Mouse (Mus musculus) hematopoietic stem cell, adult 5-6 weeks (primary cell): ENCODE data around the gene Fbxw28. TPM values are rescaled to one million over a fixed set of nuclear protein-coding genes. Genes with fewer than 3 reads are reported as not detected.
"Not testable (repeated sequence)": the region's sequence is repeated elsewhere in the genome, so short reads cannot be mapped to it uniquely, and the experiment has no call there.

Experiments used
- ATAC-seq, 2 experiments: fragments of 125-278 bp in 1 of 2; replicated peaks in 1 of 2; 2 replicates each; pipeline ENCODE4 v1.8.0; 2016 to 2017; ENCODE audit warnings: inconsistent platforms in 2 of 2, mild to moderate bottlenecking in 2 of 2, moderate number of reproducible peaks in 2 of 2, low read depth in 1 of 2, moderate TSS enrichment in 1 of 2; ENCODE audit not compliant: low FRiP score in 2 of 2, poor library complexity in 2 of 2, severe bottlenecking in 2 of 2, insufficient read depth in 1 of 2, low TSS enrichment in 1 of 2
- total RNA-seq: library from RNA; stranded (forward); fragments of 172-1452, 232-1000 nt; gene quantifications from 2 replicates; pipeline ENCODE4 v1.2.3, GENCODE M21; 2017

The Fbxw28 gene
- total RNA-seq: not detected in 2 replicates

GRCm38 (mm10) chr9:109339559-109339958, at the start of gene Fbxw28:
Gene Fbxw28, minus strand, starts transcription at chr9:109339659.
- not testable (repeated sequence) for ATAC-seq

DNA sequence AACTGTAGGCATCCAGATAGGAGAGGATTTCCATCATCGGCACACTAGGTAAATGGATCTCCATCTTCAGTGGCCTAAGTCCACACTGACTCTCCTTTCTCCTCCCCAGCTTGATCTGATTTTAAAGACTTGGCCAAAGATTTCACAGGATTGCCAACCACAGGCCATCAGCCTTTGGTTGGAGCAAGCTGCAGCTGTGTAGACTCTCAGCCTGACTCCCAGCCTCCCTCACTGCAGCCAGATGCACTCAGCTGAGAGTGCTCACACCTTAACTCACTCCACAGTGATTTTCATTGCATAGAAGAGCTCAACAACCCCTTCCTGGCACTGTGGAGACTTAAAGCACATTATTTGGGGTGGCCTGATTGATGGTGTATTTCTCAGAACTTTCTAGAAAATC, 51.9 kb downstream of the Fbxw28 start, which contains the start of gene Fbxw14:
Gene Fbxw14, minus strand, starts transcription at position 101 of the 400 bp plus-strand sequence.
- not testable (repeated sequence) for ATAC-seq

Other genes starting within 250 kb of the Fbxw28 start
- gene Plxnb1, start 244.3 kb downstream of the Fbxw28 start, total RNA-seq: 0.60 and 1.1 TPM in 2 replicates
- gene Fbxw21, start 177.6 kb downstream of the Fbxw28 start, total RNA-seq: not detected in 2 replicates
- gene Fbxw13, start 143.7 kb downstream of the Fbxw28 start, total RNA-seq: not detected in 2 replicates
- not detected in 2 replicates for gene Fbxw20, start 104.9 kb downstream of the Fbxw28 start, total RNA-seq
- not detected in 2 replicates for gene Fbxw14, start 52.0 kb downstream of the Fbxw28 start, total RNA-seq
- gene Fbxw22, start 64.6 kb upstream of the Fbxw28 start, total RNA-seq: not detected in 2 replicates
- gene Fbxw16, start 109.5 kb upstream of the Fbxw28 start, total RNA-seq: not detected in 2 replicates
- not detected in 2 replicates for gene Fbxw19, start 156.2 kb upstream of the Fbxw28 start, total RNA-seq
- gene Fbxw15, start 228.6 kb upstream of the Fbxw28 start, total RNA-seq: not detected in 2 replicates